Mouse (Mus musculus): ENCODE measurements at regions not wholly inside any gene's neighbourhood (a gene's known extent, or its start where the extent isn't known, plus 50 kb on each side); places are given as distances from the start of the nearest gene placed in this dataset.

DNA sequence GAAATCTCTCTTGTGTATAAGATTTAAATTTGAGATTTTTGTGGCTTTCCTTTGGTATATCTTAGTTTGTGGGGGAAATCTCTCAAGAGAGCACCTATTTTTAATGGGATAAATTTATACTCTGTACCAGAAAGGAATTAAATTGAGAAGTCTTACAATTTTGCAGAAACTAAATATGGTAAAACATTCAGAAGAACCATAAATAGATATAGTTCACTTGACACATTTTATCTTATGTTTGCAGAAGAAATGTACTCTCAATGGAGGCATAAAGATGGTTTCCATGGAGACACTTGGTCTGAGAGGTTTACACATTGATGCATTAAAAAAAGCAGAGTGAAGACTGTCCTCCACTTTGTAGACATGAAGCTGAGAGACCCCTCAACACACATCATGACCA, 86.9 kb downstream of the Ndufa10 start:
- H3K27me3 ChIP-seq (ENCODE audit: control insufficient read depth, insufficient read depth, low read length), result no peaks in the 10 kb centered on the region
- no peak overlapping the region for H3K27ac ChIP-seq
- intact Hi-C loops (cut with DNase I), result no loop called here
- no peaks in the 10 kb centered on the region for H3K4me1 ChIP-seq (ENCODE audit: control insufficient read depth, insufficient read depth, low read length)
- H3K4me3 ChIP-seq, result no peak overlapping the region
- no peak overlapping the region for H3K9ac ChIP-seq (ENCODE audit: low read depth, low read length)
- no peaks in the 10 kb centered on the region for H3K79me2 ChIP-seq (replicated peaks; ENCODE audit: control insufficient read depth, insufficient read depth, low read length)
- no peak for TF ChIP-seq POLR2A (IDR thresholded peaks at IDR 0.05; ENCODE audit: insufficient read depth, low read depth, low read length)
- no peaks in the 10 kb centered on the region for H3K36me3 ChIP-seq (ENCODE audit: control insufficient read depth, insufficient read depth, low read length)
- no peak for DNase-seq

GRCm38 (mm10) chr1:92384945-92385344, 88.7 kb downstream of the Ndufa10 start:
- TF ChIP-seq EP300 (IDR thresholded peaks at IDR 0.05; ENCODE audit: insufficient read depth, low read depth, low read length) (no peak), POLR2A (IDR thresholded peaks at IDR 0.05; ENCODE audit: insufficient read depth, low read depth, low read length) (no peak), CTCF (IDR thresholded peaks at IDR 0.05) (no peak)
- Histone ChIP-seq H3K79me2 (replicated peaks; ENCODE audit: control insufficient read depth, insufficient read depth, low read length) (no peaks in the 10 kb centered on the region), H3K27me3 (ENCODE audit: control insufficient read depth, insufficient read depth, low read length) (no peaks in the 10 kb centered on the region), H3K27ac (no peak overlapping the region), H3K4me1 (ENCODE audit: control insufficient read depth, insufficient read depth, low read length) (peaks cover 2% of the 10 kb centered on the region), H3K36me3 (ENCODE audit: control insufficient read depth, insufficient read depth, low read length) (no peaks in the 10 kb centered on the region), H3K9ac (ENCODE audit: low read depth, low read length) (no peak overlapping the region), H3K4me3 (no peak overlapping the region)
- no peak for DNase-seq
- intact Hi-C loops (cut with DNase I), result no loop called here

- Histone ChIP-seq H3K79me2 (replicated peaks; ENCODE audit: control insufficient read depth, insufficient read depth, low read length) (no peaks in the 10 kb centered on the region), H3K27me3 (ENCODE audit: control insufficient read depth, insufficient read depth, low read length) (no peaks in the 10 kb centered on the region), H3K4me1 (ENCODE audit: control insufficient read depth, insufficient read depth, low read length) (peaks cover 6% of the 10 kb centered on the region), H3K36me3 (ENCODE audit: control insufficient read depth, insufficient read depth, low read length) (no peaks in the 10 kb centered on the region), H3K27ac (no peak overlapping the region), H3K9ac (ENCODE audit: low read depth, low read length) (no peak overlapping the region), H3K4me3 (no peak overlapping the region)
- 64% methylated on average over 4 of the region's 4 CpGs for WGBS
- intact Hi-C loops (cut with DNase I), result no loop called here
- DNase-seq, result no peak
- no peak for TF ChIP-seq EP300 (IDR thresholded peaks at IDR 0.05; ENCODE audit: insufficient read depth, low read depth, low read length)
- no peak for TF ChIP-seq CTCF (IDR thresholded peaks at IDR 0.05)
- no peak for TF ChIP-seq POLR2A (IDR thresholded peaks at IDR 0.05; ENCODE audit: insufficient read depth, low read depth, low read length)
Observed at GRCm38 (mm10) chr1:92383749-92384148, 89.9 kb downstream of the Ndufa10 start.

DNA sequence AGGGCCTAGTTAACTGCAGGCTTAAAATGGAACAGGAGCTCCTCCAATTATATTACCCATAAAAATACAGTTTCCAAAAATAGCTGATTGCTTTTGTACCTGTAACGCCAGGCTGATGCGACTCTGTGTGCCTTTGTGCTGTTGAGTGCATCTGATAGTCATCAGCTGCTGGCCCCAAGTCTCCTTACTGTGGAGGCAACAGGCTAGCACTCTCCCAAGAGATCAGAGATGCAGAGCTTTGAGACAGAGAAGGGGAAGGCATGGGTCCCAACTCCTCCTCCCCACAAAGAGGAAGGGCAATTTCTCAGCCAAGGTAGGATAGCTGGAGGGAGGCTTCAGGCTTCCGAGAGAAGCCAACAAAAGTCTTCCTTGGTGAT, 94.2 kb downstream of the Ndufa10 start:
- Histone ChIP-seq H3K36me3 (ENCODE audit: control insufficient read depth, insufficient read depth, low read length) (no peaks in the 10 kb centered on the region), H3K79me2 (replicated peaks; ENCODE audit: control insufficient read depth, insufficient read depth, low read length) (no peaks in the 10 kb centered on the region), H3K27ac (peak overlapping the region; percentile 88), H3K4me1 (ENCODE audit: control insufficient read depth, insufficient read depth, low read length) (peaks cover 13% of the 10 kb centered on the region), H3K27me3 (ENCODE audit: control insufficient read depth, insufficient read depth, low read length) (no peaks in the 10 kb centered on the region), H3K9ac (ENCODE audit: low read depth, low read length) (peak overlapping the region; percentile 48), H3K4me3 (peak overlapping the region; percentile 24; the same call in 1 of the 2 replicates)
- 22% methylated on average over 3 of the region's 3 CpGs for WGBS
- intact Hi-C loops (cut with DNase I), result loop anchor here (5.0 kb wide), 1 partner anchor 58 kb away; no protein-coding TSS in a partner anchor
- DNase-seq, result peak in 1 of 2 experiments; percentile 47
- TF ChIP-seq POLR2A (IDR thresholded peaks at IDR 0.05; ENCODE audit: insufficient read depth, low read depth, low read length), result peak; percentile 53
- TF ChIP-seq EP300 (IDR thresholded peaks at IDR 0.05; ENCODE audit: insufficient read depth, low read depth, low read length), result no peak

DNA sequence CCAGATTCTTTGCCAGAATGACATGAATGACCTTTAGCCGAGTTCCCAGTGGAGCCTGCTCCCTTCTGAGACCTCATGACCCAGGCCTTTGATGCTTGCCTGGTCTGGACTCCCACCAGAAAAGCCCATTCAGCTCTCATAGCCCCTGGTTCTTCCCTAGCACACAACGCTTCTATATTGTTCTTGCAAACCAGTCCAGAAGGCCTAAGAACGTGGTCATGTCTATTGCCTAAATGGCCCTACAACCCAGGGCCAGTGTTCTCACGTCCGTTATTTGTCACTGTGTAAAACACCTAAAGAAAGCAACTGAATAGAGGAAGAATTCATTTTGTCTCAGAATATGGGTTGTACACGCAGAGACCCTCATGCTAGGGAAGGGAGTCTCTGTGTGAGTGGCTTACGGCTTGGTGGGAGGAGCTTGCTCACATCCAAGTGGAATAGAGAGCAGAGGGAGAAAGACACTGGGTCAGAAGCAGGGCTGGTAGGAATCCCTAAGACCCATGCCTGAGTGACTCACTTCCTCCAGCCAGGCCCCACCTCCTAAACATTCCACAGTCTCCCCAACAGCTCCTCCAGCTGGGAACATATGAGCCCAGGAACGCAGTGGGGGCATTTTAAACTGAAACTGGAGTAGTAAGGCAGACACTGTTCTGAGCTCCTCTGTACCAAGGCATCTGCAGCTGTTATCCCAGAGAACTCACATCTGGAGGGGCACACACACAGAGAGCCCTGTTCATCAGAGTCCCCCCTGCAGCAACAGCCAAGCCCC, 94.7 kb downstream of the Ndufa10 start:
- H3K9ac ChIP-seq (ENCODE audit: low read depth, low read length), result peak overlapping the region; percentile 1; the same call in 1 of the 2 replicates

DNA sequence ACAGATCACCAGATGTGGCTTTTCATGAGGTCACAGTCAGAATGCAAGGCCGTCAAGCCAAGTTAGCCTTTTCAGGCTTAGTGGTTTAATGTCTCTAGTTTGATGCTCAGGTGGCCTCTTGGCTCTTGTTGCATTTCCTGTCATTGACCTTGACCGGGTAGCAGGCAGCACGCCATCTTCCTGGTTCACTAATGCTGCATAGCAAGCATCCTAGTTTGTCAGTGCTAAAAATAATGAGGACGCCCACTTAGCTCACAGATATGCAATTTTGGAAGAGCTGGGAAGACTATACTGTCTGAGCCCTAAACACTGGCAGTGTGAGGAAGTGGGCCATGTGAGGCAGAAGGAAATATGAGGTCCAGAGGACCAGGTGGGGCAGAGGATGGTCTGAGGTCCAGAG, 97.2 kb downstream of the Ndufa10 start:
- H3K27ac ChIP-seq, result peak overlapping the region; percentile 67
- no peak overlapping the region for H3K9ac ChIP-seq (ENCODE audit: low read depth, low read length)
- peak; percentile 59 to 72 for DNase-seq
- peaks cover 14% of the 10 kb centered on the region for H3K4me1 ChIP-seq (ENCODE audit: control insufficient read depth, insufficient read depth, low read length)
- TF ChIP-seq POLR2A (IDR thresholded peaks at IDR 0.05; ENCODE audit: insufficient read depth, low read depth, low read length), result no peak
- no peak for TF ChIP-seq EP300 (IDR thresholded peaks at IDR 0.05; ENCODE audit: insufficient read depth, low read depth, low read length)
- TF ChIP-seq CTCF (IDR thresholded peaks at IDR 0.05), result no peak
- intact Hi-C loops (cut with DNase I), result loop anchor here (5.0 kb wide), 1 partner anchor 61 kb away; no protein-coding TSS in a partner anchor
- no peaks in the 10 kb centered on the region for H3K79me2 ChIP-seq (replicated peaks; ENCODE audit: control insufficient read depth, insufficient read depth, low read length)
- 16% methylated on average over 4 of the region's 4 CpGs for WGBS
- H3K36me3 ChIP-seq (ENCODE audit: control insufficient read depth, insufficient read depth, low read length), result no peaks in the 10 kb centered on the region
- H3K4me3 ChIP-seq, result no peak overlapping the region
- no peaks in the 10 kb centered on the region for H3K27me3 ChIP-seq (ENCODE audit: control insufficient read depth, insufficient read depth, low read length)

More for the DNA sequence above, 94.7 kb downstream of the Ndufa10 start:
- Histone ChIP-seq H3K27me3 (ENCODE audit: control insufficient read depth, insufficient read depth, low read length) (no peaks in the 10 kb centered on the region), H3K4me1 (ENCODE audit: control insufficient read depth, insufficient read depth, low read length) (peaks cover 13% of the 10 kb centered on the region), H3K36me3 (ENCODE audit: control insufficient read depth, insufficient read depth, low read length) (no peaks in the 10 kb centered on the region), H3K79me2 (replicated peaks; ENCODE audit: control insufficient read depth, insufficient read depth, low read length) (no peaks in the 10 kb centered on the region), H3K27ac (peak overlapping the region; percentile 88), H3K4me3 (peak overlapping the region; percentile 24; the same call in 1 of the 2 replicates)
- peak; percentile 55 to 68 for DNase-seq
- intact Hi-C loops (cut with DNase I), result loop anchor here (5.0 kb wide), 1 partner anchor 58 kb away; no protein-coding TSS in a partner anchor
- TF ChIP-seq EP300 (IDR thresholded peaks at IDR 0.05; ENCODE audit: insufficient read depth, low read depth, low read length), result peak; percentile 48; the same call in 1 of the 2 replicates
- no peak for TF ChIP-seq POLR2A (IDR thresholded peaks at IDR 0.05; ENCODE audit: insufficient read depth, low read depth, low read length)
- TF ChIP-seq CTCF (IDR thresholded peaks at IDR 0.05), result no peak
- 53% methylated on average over 8 of the region's 8 CpGs for WGBS

All from heart, adult 2 months (tissue).